ENCODE assay signal across 8 mouse cellular contexts in the genomic region with DNA sequence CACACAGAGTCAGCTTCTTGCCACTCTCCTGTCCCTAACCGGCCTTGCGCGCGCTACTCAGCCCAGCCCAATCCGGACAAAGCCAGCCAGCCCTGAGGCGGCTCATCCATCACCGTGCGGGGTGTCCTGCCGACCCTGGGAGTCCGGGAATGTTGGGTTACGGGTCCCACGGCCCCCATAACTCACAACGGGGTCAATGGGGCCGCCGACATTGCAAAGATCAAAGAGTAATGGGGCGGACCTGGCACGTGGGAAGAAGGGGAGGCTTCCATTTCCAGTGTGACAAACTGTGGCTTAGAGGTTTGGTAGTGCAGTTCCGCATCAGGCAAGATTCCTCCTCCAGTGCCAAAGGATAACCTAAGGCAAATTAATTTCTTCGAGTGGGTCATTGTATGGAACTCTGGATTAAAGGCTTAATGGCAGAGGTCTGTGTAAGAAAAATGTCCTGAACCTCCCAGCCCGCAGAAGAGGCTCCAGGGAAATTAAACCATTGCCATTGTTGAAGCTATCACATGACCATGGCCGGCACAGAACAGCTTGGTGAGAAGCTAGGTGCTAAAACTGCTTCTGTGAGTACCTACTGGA. TPM values are rescaled to one million over a fixed set of nuclear protein-coding genes. Genes with fewer than 3 reads are reported as not detected.
DNase-seq lines count a peak whose midpoint lies in the region; ATAC-seq and TF ChIP-seq lines count a peak whose summit lies in the region.

No protein-coding gene starts in this region.

- in situ Hi-C loops in ES-E14 (cut with MboI; ENCODE audit: low sequenced_read_pairs in 2 of 2, unreplicated experiment in 2 of 2), result no loop called here

- intact Hi-C loops in heart, postnatal 25 days (cut with DNase I), result no loop called here
- intact Hi-C loops in left cerebral cortex, postnatal 36 days (cut with DNase I), result no loop called here
- intact Hi-C loops in left cerebral cortex, postnatal 14 days (cut with DNase I), result no loop called here

- peaks cover 4% of the 10 kb centered on the region; the same call in 1 of the 2 replicates for H3K4me1 ChIP-seq in heart, embryonic 11.5 days (ENCODE audit: control insufficient read depth, insufficient read depth, low read length)
- peaks cover 0 to 5% of the 10 kb centered on the region in 2 experiments; a peak in 1 of 4 replicates for H3K4me1 ChIP-seq in ES-E14 (ENCODE audit: control insufficient read depth in 2 of 2, insufficient read depth in 2 of 2, low read length in 2 of 2, poor library complexity in 1 of 2)
- peaks cover 27% of the 10 kb centered on the region for H3K4me1 ChIP-seq in forebrain, embryonic 14.5 days (ENCODE audit: control insufficient read depth, insufficient read depth, low read length)

- H3K4me3 ChIP-seq in heart, embryonic 11.5 days (ENCODE audit: low read depth, low read length), result peak overlapping the region; percentile 62
- H3K4me3 ChIP-seq in ES-E14 (ENCODE audit: insufficient read depth in 1 of 2, low read depth in 1 of 2, low read length in 2 of 2, poor library complexity in 1 of 2, severe bottlenecking in 1 of 2), result peak overlapping the region; percentile 71 to 74
- H3K4me3 ChIP-seq in forebrain, embryonic 14.5 days (ENCODE audit: low read depth, low read length), result peak overlapping the region; percentile 74

- no peaks in the 10 kb centered on the region for H3K9me3 ChIP-seq in heart, embryonic 11.5 days (replicated peaks; ENCODE audit: control insufficient read depth, low read length)
- H3K9me3 ChIP-seq in ES-E14 (ENCODE audit: control insufficient read depth, insufficient read depth, low read depth, low read length), result no peaks in the 10 kb centered on the region
- H3K9me3 ChIP-seq in forebrain, embryonic 14.5 days (replicated peaks; ENCODE audit: control insufficient read depth, low read length), result no peaks in the 10 kb centered on the region

- peaks cover 54% of the 10 kb centered on the region for H3K27me3 ChIP-seq in heart, embryonic 11.5 days (ENCODE audit: control insufficient read depth, insufficient read depth, low read length)
- no peaks in the 10 kb centered on the region for H3K27me3 ChIP-seq in forebrain, embryonic 14.5 days (replicated peaks; ENCODE audit: control insufficient read depth, insufficient read depth, low read length)

- WGBS in heart, embryonic 11.5 days (ENCODE audit: insufficient replicate concordance), result under 1% methylated on average over 21 of the region's 21 CpGs
- 1% methylated on average over 21 of the region's 21 CpGs for WGBS in forebrain, embryonic 14.5 days

- no peaks in the 10 kb centered on the region for H3K36me3 ChIP-seq in heart, embryonic 11.5 days (ENCODE audit: control insufficient read depth, insufficient read depth, low read length)
- H3K36me3 ChIP-seq in ES-E14 (ENCODE audit: control insufficient read depth, insufficient read depth, low read length, poor library complexity, severe bottlenecking), result no peaks in the 10 kb centered on the region
- no peaks in the 10 kb centered on the region for H3K36me3 ChIP-seq in forebrain, embryonic 14.5 days (ENCODE audit: control insufficient read depth, insufficient read depth, low read length)

- H3K4me2 ChIP-seq in heart, embryonic 11.5 days, result peak overlapping the region; percentile 96
- peak overlapping the region; percentile 86 for H3K4me2 ChIP-seq in forebrain, embryonic 14.5 days (ENCODE audit: low read length)

- no peak for DNase-seq in heart, postnatal 25 days (ENCODE audit: low spot score)
- no peak for DNase-seq in ES-E14 (ENCODE audit: low read depth, low spot score)
- DNase-seq in forebrain, embryonic 14.5 days (ENCODE audit: low spot score), result peak; percentile 68
- peak; percentile 93 for DNase-seq in mesoderm, embryonic 11.5 days (ENCODE audit: low read depth, low spot score)
- DNase-seq in urinary bladder, postnatal 25 days (ENCODE audit: low spot score), result no peak
- no peak for DNase-seq in left cerebral cortex, postnatal 36 days (ENCODE audit: low spot score in 2 of 2)
- DNase-seq in left cerebral cortex, postnatal 14 days (ENCODE audit: low spot score in 2 of 2), result no peak

- ATAC-seq in heart, embryonic 11.5 days (replicated peaks; ENCODE audit: insufficient number of reproducible peaks, low FRiP score, low TSS enrichment), result peak; percentile 28; the same call in 1 of the 2 replicates
- ATAC-seq in forebrain, embryonic 14.5 days, result peak; percentile 56

- no peak overlapping the region for H3K27ac ChIP-seq in heart, embryonic 11.5 days (ENCODE audit: low read depth, low read length)
- H3K27ac ChIP-seq in ES-E14 (ENCODE audit: insufficient read depth, low read depth, low read length, poor library complexity, severe bottlenecking), result no peak overlapping the region
- H3K27ac ChIP-seq in forebrain, embryonic 14.5 days (ENCODE audit: low read depth, low read length), result peak overlapping the region; percentile 98

- no peak overlapping the region for H3K9ac ChIP-seq in heart, embryonic 11.5 days (ENCODE audit: low read depth, low read length)
- H3K9ac ChIP-seq in ES-E14 (ENCODE audit: insufficient read depth, low read depth, low read length, poor library complexity, severe bottlenecking), result peak overlapping the region; percentile 54; the same call in 1 of the 2 replicates
- peak overlapping the region; percentile 99 for H3K9ac ChIP-seq in forebrain, embryonic 14.5 days (ENCODE audit: low read length)

TF ChIP-seq in ES-E14, 5 proteins besides CTCF, POLR2A, EP300 and RAD21:
- TF ChIP-seq HCFC1 (IDR thresholded peaks at IDR 0.05; ENCODE audit: borderline replicate concordance, insufficient read depth, low read length), result no peak
TF ChIP-seq in ES-E14: peak in this region for 0.

RNA-seq across cellular contexts. Expression of gene Draxin, which starts 1.1 kb away (rescaled TPM):
- 0.06 and 0.16 TPM in 2 replicates for polyA plus RNA-seq in heart, embryonic 11.5 days (2014; fragmentation: Nextera tagmentation; extraction: Ambion mirVana)
- total RNA-seq in heart, postnatal 25 days (2021), result under 1 TPM; 0.05 to 0.11 TPM
- total RNA-seq in ES-E14 (2012; rRNA removed), result 0.76 and 1.3 TPM in 2 replicates
- polyA plus RNA-seq in forebrain, embryonic 14.5 days (2014; fragmentation: Nextera tagmentation; extraction: Ambion mirVana), result 18.8 and 20.7 TPM in 2 replicates
- under 1 TPM; 0.43 to 0.47 TPM for total RNA-seq in left cerebral cortex, postnatal 36 days (2021)
- total RNA-seq in left cerebral cortex, postnatal 14 days (2021), result 1 to 10 TPM in 1 of 2 experiments, under 1 TPM in 1; 0.46 to 1.2 TPM

RNA-seq across cellular contexts. Expression of gene Mad2l2, which starts 1.4 kb away (rescaled TPM):
- 45.3 and 47.2 TPM in 2 replicates for polyA plus RNA-seq in heart, embryonic 11.5 days (2014; fragmentation: Nextera tagmentation; extraction: Ambion mirVana)
- 10 to 100 TPM; 11.9 to 12.8 TPM for total RNA-seq in heart, postnatal 25 days (2021)
- 34.0 and 54.5 TPM in 2 replicates for total RNA-seq in ES-E14 (2012; rRNA removed)
- 129 and 141 TPM in 2 replicates for polyA plus RNA-seq in forebrain, embryonic 14.5 days (2014; fragmentation: Nextera tagmentation; extraction: Ambion mirVana)
- 10 to 100 TPM; 14.7 to 15.2 TPM for total RNA-seq in left cerebral cortex, postnatal 36 days (2021)
- 10 to 100 TPM; 10.1 to 16.2 TPM for total RNA-seq in left cerebral cortex, postnatal 14 days (2021)

RNA-seq across cellular contexts. Expression of gene Fbxo6, which starts 20.4 kb away (rescaled TPM):
- polyA plus RNA-seq in heart, embryonic 11.5 days (2014; fragmentation: Nextera tagmentation; extraction: Ambion mirVana), result 23.3 and 24.5 TPM in 2 replicates
- total RNA-seq in heart, postnatal 25 days (2021), result 10 to 100 TPM; 34.5 to 37.5 TPM
- 43.8 and 49.4 TPM in 2 replicates for total RNA-seq in ES-E14 (2012; rRNA removed)
- polyA plus RNA-seq in forebrain, embryonic 14.5 days (2014; fragmentation: Nextera tagmentation; extraction: Ambion mirVana), result 19.0 and 20.6 TPM in 2 replicates
- 10 to 100 TPM; 26.8 to 33.5 TPM for total RNA-seq in left cerebral cortex, postnatal 36 days (2021)
- 10 to 100 TPM; 25.7 to 29.4 TPM for total RNA-seq in left cerebral cortex, postnatal 14 days (2021)

RNA-seq across cellular contexts. Expression of gene Fbxo44, which starts 28.7 kb away (rescaled TPM):
- polyA plus RNA-seq in heart, embryonic 11.5 days (2014; fragmentation: Nextera tagmentation; extraction: Ambion mirVana), result 20.4 and 24.8 TPM in 2 replicates
- 10 to 100 TPM; 16.0 to 16.9 TPM for total RNA-seq in heart, postnatal 25 days (2021)
- total RNA-seq in ES-E14 (2012; rRNA removed), result 5.1 and 11.0 TPM in 2 replicates
- 70.6 and 76.3 TPM in 2 replicates for polyA plus RNA-seq in forebrain, embryonic 14.5 days (2014; fragmentation: Nextera tagmentation; extraction: Ambion mirVana)
- total RNA-seq in left cerebral cortex, postnatal 36 days (2021), result 100 to 1,000 TPM; 143 to 156 TPM
- 100 to 1,000 TPM; 101 to 105 TPM for total RNA-seq in left cerebral cortex, postnatal 14 days (2021)

RNA-seq across cellular contexts. Expression of gene Fbxo2, which starts 28.8 kb away (rescaled TPM):
- 0.84 TPM in 2 replicates for polyA plus RNA-seq in heart, embryonic 11.5 days (2014; fragmentation: Nextera tagmentation; extraction: Ambion mirVana)
- total RNA-seq in heart, postnatal 25 days (2021), result under 1 TPM in 1 of 2 experiments, not detected in 1; 0.20 TPM
- total RNA-seq in ES-E14 (2012; rRNA removed), result 16.5 and 23.7 TPM in 2 replicates
- polyA plus RNA-seq in forebrain, embryonic 14.5 days (2014; fragmentation: Nextera tagmentation; extraction: Ambion mirVana), result 2.2 and 3.2 TPM in 2 replicates
- 100 to 1,000 TPM in 1 of 2 experiments, 10 to 100 TPM in 1; 96.6 to 113 TPM for total RNA-seq in left cerebral cortex, postnatal 36 days (2021)
- 10 to 100 TPM; 45.6 to 55.4 TPM for total RNA-seq in left cerebral cortex, postnatal 14 days (2021)

Comparison
In these comparisons a context has a peak if more than half of its experiments do, and no peak if none do; other contexts are left out.
1. DNase-seq: peak in forebrain, embryonic 14.5 days (single experiment) and mesoderm, embryonic 11.5 days (single experiment); none in heart, postnatal 25 days (single experiment), ES-E14 (single experiment), urinary bladder, postnatal 25 days (single experiment), left cerebral cortex, postnatal 36 days (0 of 2) and left cerebral cortex, postnatal 14 days (0 of 2).
2. Peak in every context shown above with its lines, with median percentiles within 50 percentile points of each other: H3K4me3 ChIP-seq.